15 mouse cellular contexts compared by ENCODE assay signal in the genomic region with DNA sequence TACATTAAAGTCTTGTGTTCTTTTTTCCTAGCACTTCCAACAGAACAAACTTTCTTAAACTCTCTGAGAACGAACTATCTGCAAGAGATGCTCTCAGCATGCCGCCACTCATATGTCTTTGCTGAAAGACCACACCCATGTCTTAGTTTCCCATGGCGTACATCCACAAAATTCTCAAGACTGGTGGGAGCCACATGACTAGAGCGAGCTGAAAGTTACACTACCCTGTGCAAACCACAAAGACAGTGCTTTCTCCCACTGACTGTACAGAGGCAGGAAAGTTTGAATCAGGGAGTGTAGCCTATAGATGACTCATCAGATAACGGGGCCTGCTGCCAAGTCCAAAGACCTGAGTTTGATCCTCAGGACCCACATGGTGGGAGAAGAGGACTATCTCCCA.
"Had no signal": no experiment of that assay in that cellular context is flagged by ENCODE, and none has a peak within 500 bp of the region (broad histone marks: within the 10 kb centered on the region; RNA-seq: fewer than 3 reads in every experiment).

No protein-coding gene starts in this region.

- H3K4me1 ChIP-seq: limb, embryonic 15.5 days; liver, embryonic 12.5 days; megakaryocyte, embryonic 14.5 days; midbrain, embryonic 15.5 days; neural tube, embryonic 15.5 days had no signal

- H3K27ac ChIP-seq: kidney, postnatal 0 days; limb, embryonic 15.5 days; liver, embryonic 12.5 days; macrophage; midbrain, embryonic 15.5 days; neural tube, embryonic 15.5 days; stomach, postnatal 0 days had no signal

- DNase-seq: kidney, postnatal 36 days; layer of hippocampus, adult 9-11 months; layer of hippocampus, postnatal 36 days; lung, embryonic 14.5 days; lung, postnatal 10 days; thymus, postnatal 4 days had no signal

- H3K9ac ChIP-seq: limb, embryonic 15.5 days; liver, embryonic 12.5 days; lung, embryonic 14.5 days; midbrain, embryonic 15.5 days; neural tube, embryonic 15.5 days had no signal

- ATAC-seq: liver, embryonic 12.5 days; midbrain, embryonic 15.5 days had no signal

- H3K36me3 ChIP-seq: limb, embryonic 15.5 days; liver, embryonic 12.5 days; midbrain, embryonic 15.5 days; neural tube, embryonic 15.5 days had no signal

- H3K27me3 ChIP-seq: limb, embryonic 15.5 days; liver, embryonic 12.5 days; megakaryocyte, embryonic 14.5 days; midbrain, embryonic 15.5 days; neural tube, embryonic 15.5 days had no signal

- H3K4me3 ChIP-seq: limb, embryonic 15.5 days; liver, embryonic 12.5 days; megakaryocyte, embryonic 14.5 days; midbrain, embryonic 15.5 days; neural tube, embryonic 15.5 days had no signal

- H3K4me2 ChIP-seq: limb, embryonic 15.5 days; liver, embryonic 12.5 days; lung, embryonic 14.5 days; midbrain, embryonic 11.5 days; midbrain, embryonic 15.5 days; neural tube, embryonic 15.5 days had no signal

- H3K9me3 ChIP-seq: limb, embryonic 15.5 days; liver, embryonic 12.5 days; midbrain, embryonic 15.5 days; neural tube, embryonic 15.5 days had no signal
